Mouse (Mus musculus) neural tube, embryonic 14.5 days (tissue): ENCODE data around the gene Osbpl8. TPM values are rescaled to one million over a fixed set of nuclear protein-coding genes. Genes with fewer than 3 reads are reported as not detected.

ENCODE experiments used
- ATAC-seq: fragments of 200-750 bp; cut with Nextera tagmentation; 2 replicates; pipeline ENCODE4 v1.8.0; 2017; ENCODE audit warnings: low read depth, mild to moderate bottlenecking, moderate TSS enrichment, moderate library complexity
- H3K27ac ChIP-seq: fragments of 300-500 bp; sonication (generic); 2 replicates; pipeline ENCODE4 v1.5.1; 2014; ENCODE audit warnings: low read depth, mild to moderate bottlenecking, control low read depth, low read length, moderate library complexity, mixed read lengths
- H3K27me3 ChIP-seq: fragments of 300-500 bp; sonication (generic); 2 replicates; pipeline ENCODE4 v1.6.1; 2014; ENCODE audit warnings: low read length; ENCODE audit not compliant: control insufficient read depth, insufficient read depth
- H3K36me3 ChIP-seq: fragments of 300-500 bp; sonication (generic); 2 replicates; pipeline ENCODE4 v1.6.1; 2014; ENCODE audit warnings: low read length, mixed read lengths; ENCODE audit not compliant: control insufficient read depth, insufficient read depth
- H3K4me1 ChIP-seq: fragments of 300-500 bp; sonication (generic); 2 replicates; pipeline ENCODE4 v1.6.1; 2014; ENCODE audit warnings: low read length; ENCODE audit not compliant: control insufficient read depth, insufficient read depth
- H3K4me2 ChIP-seq: fragments of 300-500 bp; sonication (generic); 2 replicates; pipeline ENCODE4 v1.6.1; 2014; ENCODE audit warnings: mild to moderate bottlenecking, low read depth, low read length, control low read depth
- H3K4me3 ChIP-seq: fragments of 300-500 bp; sonication (generic); 2 replicates; pipeline ENCODE4 v1.5.1; 2014; ENCODE audit warnings: low read depth, low read length, control low read depth, mixed read lengths
- H3K9ac ChIP-seq: fragments of 300-500 bp; sonication (generic); replicated peaks from 2 replicates; pipeline ENCODE4 v1.6.1; 2014; ENCODE audit warnings: low read depth, mild to moderate bottlenecking, control low read depth, low read length, mixed read lengths
- H3K9me3 ChIP-seq: fragments of 300-500 bp; sonication (generic); 2 replicates; pipeline ENCODE4 v1.6.1; 2016; ENCODE audit warnings: low read length; ENCODE audit not compliant: control insufficient read depth
- WGBS: fragments of 180-500 bp; shearing (Covaris S2); extraction: QIAGEN DNeasy Blood & Tissue Kit; methylation state at CpG from one replicate; pipeline ENCODE4 v1.1.7; 2014; 5-methylcytosine and 5-hydroxymethylcytosine counted together
- polyA plus RNA-seq: library from polyadenylated mRNA; unstranded; fragments of >200 nt; fragmentation: Nextera tagmentation; extraction: Ambion mirVana; gene quantifications from 2 replicates; pipeline ENCODE4 v1.2.1, GENCODE M21; 2014

Gene Osbpl8
- polyA plus RNA-seq, 1 experiment from 2014 or later, result 24.0 TPM

DNA sequence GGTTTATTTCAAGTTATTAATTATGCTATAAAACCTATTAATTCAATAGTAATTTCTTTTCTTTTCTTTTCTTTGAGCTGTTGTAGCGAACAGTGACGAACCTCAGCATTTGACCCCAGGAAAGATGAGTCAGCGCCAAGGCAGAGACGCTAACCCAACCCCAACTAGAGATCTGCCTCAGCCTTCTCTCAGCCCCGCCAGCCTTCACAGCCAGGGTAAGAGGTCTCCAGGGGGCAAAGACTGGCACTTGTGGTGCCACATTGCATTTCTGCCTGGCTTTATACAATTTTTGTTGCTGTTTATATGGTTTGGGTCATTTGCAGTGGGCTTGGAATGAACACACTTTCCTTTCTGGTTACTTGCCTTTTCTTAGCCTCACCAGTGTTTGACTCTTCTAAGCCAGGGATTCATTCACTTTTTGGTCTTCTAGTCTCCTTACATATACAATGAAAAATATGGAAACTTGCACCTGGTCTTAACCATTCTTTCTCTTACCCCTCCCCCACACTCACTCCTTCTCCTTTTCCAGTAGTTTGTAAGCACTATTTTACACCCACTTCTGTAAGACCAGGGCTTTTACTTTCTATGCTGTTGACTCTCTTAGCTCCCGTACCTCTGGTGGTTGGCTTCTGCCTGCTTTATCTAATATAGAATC is 69.1 kb downstream of the Osbpl8 start:
- Histone ChIP-seq H3K9me3 (no peaks in the 10 kb centered on the region), H3K4me3 (no peak overlapping the region), H3K4me2 (no peak overlapping the region), H3K27ac (no peak overlapping the region), H3K36me3 (no peaks in the 10 kb centered on the region), H3K4me1 (no peaks in the 10 kb centered on the region), H3K27me3 (no peaks in the 10 kb centered on the region), H3K9ac (no peak overlapping the region)
- 88% methylated on average over 6 of the region's 6 CpGs for WGBS
- ATAC-seq, result no peak

DNA sequence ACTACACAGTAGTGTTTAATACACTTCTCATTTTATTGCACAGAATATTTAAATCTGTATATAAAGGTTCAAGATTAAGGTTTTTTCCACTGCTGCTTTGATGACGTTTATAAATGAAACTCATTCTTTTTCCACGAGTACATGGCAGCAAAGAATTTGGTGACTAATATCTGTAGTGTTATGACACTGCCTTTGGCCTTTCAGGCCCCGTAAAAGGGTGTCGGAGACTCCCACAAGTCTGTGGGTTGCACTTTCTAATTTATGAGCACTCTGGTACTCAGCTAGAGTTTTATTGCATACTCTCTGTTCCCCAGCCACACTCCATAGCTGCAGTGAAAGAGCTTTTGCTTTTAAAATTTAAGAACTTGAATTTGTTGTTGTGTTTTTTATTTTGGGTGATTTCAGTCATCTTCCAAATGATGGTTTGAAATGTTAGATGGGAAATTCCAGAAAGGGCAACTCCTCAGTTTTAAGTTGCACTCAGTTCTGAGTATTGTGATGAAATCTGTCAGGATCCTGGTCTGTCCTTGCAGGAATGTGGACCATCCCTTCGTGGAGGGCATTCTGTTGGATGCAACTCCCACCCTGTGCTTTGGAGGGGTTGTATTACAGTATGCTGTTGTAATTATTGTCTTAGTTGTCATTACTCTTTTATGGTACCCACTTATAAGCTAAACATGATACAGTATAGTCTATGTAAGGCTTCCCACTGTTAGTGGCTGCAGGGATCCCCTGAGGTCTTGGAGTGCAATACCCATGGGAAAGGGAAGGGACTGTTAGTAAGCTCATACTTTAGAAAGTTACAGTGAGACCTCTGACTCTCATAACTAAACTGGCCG is 70.1 kb downstream of the Osbpl8 start:
- WGBS, result 54% methylated on average over 6 of the region's 6 CpGs
- H3K9ac ChIP-seq, result no peak overlapping the region
- no peaks in the 10 kb centered on the region for H3K27me3 ChIP-seq
- no peak for ATAC-seq
- no peaks in the 10 kb centered on the region for H3K9me3 ChIP-seq
- H3K36me3 ChIP-seq, result no peaks in the 10 kb centered on the region
- H3K27ac ChIP-seq, result no peak overlapping the region
- no peak overlapping the region for H3K4me3 ChIP-seq
- no peak overlapping the region for H3K4me2 ChIP-seq
- no peaks in the 10 kb centered on the region for H3K4me1 ChIP-seq

DNA sequence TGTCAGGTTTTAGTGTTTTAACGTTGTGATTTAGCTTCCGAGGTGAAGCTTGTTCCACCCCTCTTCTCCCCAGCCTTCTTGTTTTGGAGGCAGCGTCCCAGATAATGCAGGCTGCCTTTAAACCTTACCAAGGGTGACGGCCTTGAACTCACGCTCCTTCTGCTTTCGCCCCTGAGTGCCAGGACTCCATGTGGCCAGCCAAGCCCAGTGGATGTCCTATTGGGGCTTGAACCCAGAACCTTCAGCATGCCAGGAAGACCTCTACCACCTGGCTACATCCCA is 70.7 kb downstream of the Osbpl8 start:
- H3K27me3 ChIP-seq, result no peaks in the 10 kb centered on the region
- no peak overlapping the region for H3K4me2 ChIP-seq
- no peak overlapping the region for H3K9ac ChIP-seq
- H3K36me3 ChIP-seq, result no peaks in the 10 kb centered on the region
- H3K9me3 ChIP-seq, result no peaks in the 10 kb centered on the region
- H3K4me1 ChIP-seq, result no peaks in the 10 kb centered on the region
- no peak for ATAC-seq
- H3K4me3 ChIP-seq, result no peak overlapping the region
- 89% methylated on average over 6 of the region's 6 CpGs for WGBS
- no peak overlapping the region for H3K27ac ChIP-seq

DNA sequence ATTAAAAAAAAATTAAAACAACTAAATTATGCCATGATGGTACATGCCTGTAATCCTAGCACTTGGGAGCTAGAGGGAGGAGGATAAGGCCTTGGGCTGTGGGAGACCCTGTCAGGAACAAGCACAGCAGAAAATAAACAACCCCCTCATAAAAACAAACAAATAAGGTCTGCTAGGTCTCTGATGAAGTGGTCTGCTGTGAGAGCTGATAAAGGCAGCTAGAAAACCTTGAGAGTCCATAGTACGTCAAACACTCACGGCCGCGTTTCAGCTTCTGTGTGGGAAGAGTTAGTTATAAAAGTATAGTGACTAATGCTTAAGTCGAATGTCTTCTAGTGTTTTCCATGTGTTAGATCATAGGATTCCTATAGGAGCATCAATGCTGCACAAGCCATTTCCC is 72.9 kb downstream of the Osbpl8 start:
- no peak overlapping the region for H3K4me3 ChIP-seq
- 78% methylated on average over 5 of the region's 5 CpGs for WGBS
- H3K36me3 ChIP-seq, result no peaks in the 10 kb centered on the region
- H3K9ac ChIP-seq, result no peak overlapping the region
- no peak overlapping the region for H3K4me2 ChIP-seq
- ATAC-seq, result no peak
- no peaks in the 10 kb centered on the region for H3K4me1 ChIP-seq
- H3K9me3 ChIP-seq, result no peaks in the 10 kb centered on the region
- no peak overlapping the region for H3K27ac ChIP-seq
- H3K27me3 ChIP-seq, result no peaks in the 10 kb centered on the region

DNA sequence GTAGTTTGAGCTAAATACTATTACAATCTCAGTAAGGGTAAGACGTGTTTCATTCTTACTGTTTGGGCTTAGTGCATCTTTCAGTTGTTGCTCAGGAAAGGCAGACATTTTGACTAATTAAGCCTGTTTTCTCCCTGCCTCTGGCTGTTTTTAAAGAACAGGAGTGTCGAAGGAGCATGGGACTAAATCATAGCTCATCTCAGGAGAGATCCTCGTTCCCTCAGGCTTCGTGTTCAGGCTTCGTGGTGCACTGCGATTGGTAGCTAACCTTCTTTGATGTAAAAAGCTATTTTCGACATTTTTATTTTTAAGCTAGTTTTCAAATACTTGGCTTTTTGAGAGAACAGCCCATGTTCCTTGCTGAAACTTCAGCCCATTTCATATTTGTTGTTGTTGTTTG is 78.1 kb downstream of the Osbpl8 start:
- Histone ChIP-seq H3K27ac (no peak overlapping the region), H3K9ac (no peak overlapping the region), H3K4me1 (no peaks in the 10 kb centered on the region), H3K4me3 (no peak overlapping the region), H3K36me3 (no peaks in the 10 kb centered on the region), H3K9me3 (no peaks in the 10 kb centered on the region), H3K4me2 (no peak overlapping the region), H3K27me3 (no peaks in the 10 kb centered on the region)
- ATAC-seq, result no peak
- whole genome bisulfite sequencing, result 69% methylated on average over 7 of the region's 7 CpGs

DNA sequence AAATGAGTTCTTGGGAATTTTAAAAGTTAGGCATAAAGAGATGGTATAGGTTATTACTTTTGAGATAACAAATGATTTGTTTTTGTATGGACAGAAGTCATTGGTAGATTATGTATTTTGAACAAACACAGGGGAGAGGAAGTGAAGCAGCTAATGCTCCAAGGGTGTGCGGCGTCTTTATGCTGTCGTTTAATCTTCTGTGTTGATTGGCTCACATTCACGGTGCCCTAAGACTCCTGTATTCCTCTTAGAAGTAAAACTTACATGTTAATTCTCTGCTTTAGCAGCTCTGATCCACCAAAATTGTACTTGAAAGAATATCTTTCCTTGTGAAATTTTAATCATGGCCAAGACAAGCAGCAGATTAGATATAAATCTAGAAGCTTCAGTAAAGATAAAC is 83.1 kb downstream of the Osbpl8 start:
- peak overlapping the region; percentile 43 for H3K4me2 ChIP-seq
- WGBS, result 30% methylated on average over 4 of the region's 4 CpGs

DNA sequence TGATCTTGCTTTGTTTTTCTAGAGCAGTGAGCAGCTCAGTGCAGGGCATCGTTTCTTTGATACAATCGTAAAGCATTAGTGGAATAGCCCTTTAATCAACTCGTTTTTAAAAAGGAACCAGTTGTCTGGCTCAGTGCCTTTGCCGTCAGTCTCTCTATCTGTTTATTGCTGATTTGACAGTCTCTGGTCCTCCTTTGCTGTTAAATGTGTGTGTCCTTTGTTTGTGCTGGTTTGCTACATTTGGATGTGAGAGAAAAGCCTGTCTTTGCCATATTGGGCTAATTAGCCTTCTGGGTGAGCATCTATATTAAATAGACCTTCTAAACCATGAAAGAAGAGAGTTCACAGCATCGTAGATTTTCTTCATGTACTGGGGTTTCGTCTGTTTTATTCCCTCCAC is 83.6 kb downstream of the Osbpl8 start:
- H3K4me3 ChIP-seq, result peak overlapping the region; percentile 32
- H3K27me3 ChIP-seq, result no peaks in the 10 kb centered on the region
- H3K36me3 ChIP-seq, result no peaks in the 10 kb centered on the region
- peak overlapping the region; percentile 43 for H3K4me2 ChIP-seq
- 8% methylated on average over 6 of the region's 6 CpGs for WGBS
- H3K9ac ChIP-seq, result peak overlapping the region; percentile 63
- no peaks in the 10 kb centered on the region for H3K9me3 ChIP-seq
- ATAC-seq, result peak; percentile 55; the same call in 1 of the 2 replicates
- H3K4me1 ChIP-seq, result 0 out of 2 replicates have a peak, but pooled peaks cover 5% of the 10 kb centered on the region
- H3K27ac ChIP-seq, result peak overlapping the region; percentile 80

More for the DNA sequence above, 83.1 kb downstream of the Osbpl8 start:
- H3K27me3 ChIP-seq, result no peaks in the 10 kb centered on the region
- H3K27ac ChIP-seq, result peak overlapping the region; percentile 80
- peak overlapping the region; percentile 63; the same call in 1 of the 2 replicates for H3K9ac ChIP-seq
- 0 out of 2 replicates have a peak, but pooled peaks cover 5% of the 10 kb centered on the region for H3K4me1 ChIP-seq
- H3K36me3 ChIP-seq, result no peaks in the 10 kb centered on the region
- H3K4me3 ChIP-seq, result peak overlapping the region; percentile 32; the same call in 1 of the 2 replicates
- ATAC-seq, result 0 out of 2 replicates have a peak, but pooled peaks have one; percentile 59
- no peaks in the 10 kb centered on the region for H3K9me3 ChIP-seq

DNA sequence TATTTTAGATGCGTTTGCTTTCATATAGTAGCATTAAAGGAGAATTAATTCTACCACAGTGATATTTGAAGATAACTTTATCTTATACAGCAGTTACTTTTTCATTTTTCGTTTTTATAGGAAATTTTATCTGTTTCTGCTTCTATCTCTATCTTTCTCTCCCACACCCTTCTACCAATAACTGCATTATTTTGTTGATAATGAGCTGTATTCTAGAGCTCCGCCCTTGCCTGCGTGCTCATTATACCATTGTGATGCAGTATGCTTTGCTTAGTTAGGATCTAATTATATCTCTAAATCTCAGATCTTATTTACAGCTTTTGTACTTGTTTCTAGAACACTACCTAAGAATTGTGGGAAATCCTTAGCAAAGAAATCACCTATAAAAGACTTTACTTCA is 85.6 kb downstream of the Osbpl8 start:
- peak overlapping the region; percentile 26 for H3K4me3 ChIP-seq
- WGBS, result 89% methylated on average over 4 of the region's 4 CpGs
- H3K27ac ChIP-seq, result no peak overlapping the region
- no peaks in the 10 kb centered on the region for H3K36me3 ChIP-seq
- 0 out of 2 replicates have a peak, but pooled peaks cover 5% of the 10 kb centered on the region for H3K4me1 ChIP-seq
- no peak overlapping the region for H3K9ac ChIP-seq
- no peaks in the 10 kb centered on the region for H3K27me3 ChIP-seq
- H3K9me3 ChIP-seq, result no peaks in the 10 kb centered on the region
- ATAC-seq, result no peak
- peak overlapping the region; percentile 48 for H3K4me2 ChIP-seq

DNA sequence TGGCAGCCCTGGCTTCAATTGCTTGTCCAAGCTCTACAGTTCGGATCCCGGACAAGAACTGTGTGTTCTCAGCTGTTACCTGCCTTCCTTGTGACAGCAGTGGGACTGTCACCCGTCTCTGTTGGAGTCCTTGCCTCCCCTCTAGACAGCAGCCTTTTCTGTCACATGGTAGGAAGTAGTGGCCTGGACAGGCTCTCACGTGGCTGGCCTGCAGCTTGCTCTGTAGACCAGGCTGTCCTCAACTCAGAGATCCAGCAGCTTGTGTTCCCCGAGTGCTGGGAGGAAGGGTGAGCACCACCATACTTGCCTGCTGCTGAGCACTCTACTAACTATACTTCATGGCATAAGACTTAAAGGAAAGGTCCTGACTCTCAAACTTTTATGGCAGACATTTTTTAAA is 87.1 kb downstream of the Osbpl8 start:
- H3K9ac ChIP-seq, result no peak overlapping the region
- 0 out of 2 replicates have a peak, but pooled peaks cover 5% of the 10 kb centered on the region for H3K4me1 ChIP-seq
- no peak overlapping the region for H3K4me3 ChIP-seq
- no peak for ATAC-seq
- H3K36me3 ChIP-seq, result no peaks in the 10 kb centered on the region
- H3K9me3 ChIP-seq, result no peaks in the 10 kb centered on the region
- H3K27ac ChIP-seq, result no peak overlapping the region
- 77% methylated on average over 5 of the region's 5 CpGs for WGBS
- no peaks in the 10 kb centered on the region for H3K27me3 ChIP-seq
- H3K4me2 ChIP-seq, result no peak overlapping the region
